Mouse (Mus musculus): Measurements from ENCODE around the gene S100pbp. TPM values are rescaled to one million over a fixed set of nuclear protein-coding genes. Genes with fewer than 3 reads are reported as not detected.
"Not testable (repeated sequence)": the region's sequence is repeated elsewhere in the genome, so short reads cannot be mapped to it uniquely, and the experiment has no call there.

Gene S100pbp
- total RNA-seq, 2 experiments from 2014 or later = 8.1 to 29.8 TPM

DNA sequence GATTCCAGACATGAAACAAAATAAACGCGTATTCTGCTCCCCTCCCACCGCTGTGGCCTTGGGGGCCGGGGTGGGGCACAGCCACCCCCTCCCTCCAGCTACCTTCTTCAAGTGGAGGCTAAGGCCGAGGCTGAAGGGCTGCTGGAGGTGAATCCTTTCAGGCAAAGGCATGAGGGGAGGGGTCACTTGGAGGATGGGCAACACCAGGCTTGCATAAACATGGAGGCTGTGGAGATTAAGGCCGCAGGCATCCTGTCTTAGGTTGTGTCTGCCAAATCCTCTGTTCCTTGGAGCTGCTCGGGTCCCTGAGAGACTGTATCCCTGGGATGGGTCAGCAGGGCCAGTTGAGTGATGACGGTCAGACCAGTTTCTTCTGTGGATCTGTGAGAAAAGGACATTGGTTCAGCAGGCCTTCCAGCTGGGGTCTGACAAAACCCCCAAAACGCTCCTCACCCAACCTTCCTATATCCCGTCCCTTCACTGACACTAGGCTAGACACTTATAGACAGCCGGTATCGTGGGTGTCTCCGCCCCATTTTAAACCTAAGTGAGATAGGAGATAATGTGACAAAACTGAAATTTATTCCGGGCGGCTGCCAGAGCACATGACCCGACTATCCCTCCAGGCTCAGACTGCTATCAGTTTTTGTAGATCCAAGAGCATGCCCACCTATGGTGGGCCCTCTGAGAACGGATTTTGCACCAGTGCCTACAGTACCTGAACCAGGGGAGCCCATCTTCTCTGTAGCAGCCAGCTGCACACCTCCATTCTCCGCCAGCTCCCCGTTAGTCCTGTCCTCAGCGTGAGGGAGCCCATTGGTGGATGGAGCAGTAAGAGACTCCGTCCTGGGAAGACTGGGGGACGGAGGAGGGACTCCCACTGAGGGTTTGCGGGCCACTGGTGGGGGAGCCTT lies 31.8 kb upstream of the S100pbp start:
- ATAC-seq (replicated peaks; ENCODE audit: low FRiP score, poor library complexity, severe bottlenecking) = no peak

DNA sequence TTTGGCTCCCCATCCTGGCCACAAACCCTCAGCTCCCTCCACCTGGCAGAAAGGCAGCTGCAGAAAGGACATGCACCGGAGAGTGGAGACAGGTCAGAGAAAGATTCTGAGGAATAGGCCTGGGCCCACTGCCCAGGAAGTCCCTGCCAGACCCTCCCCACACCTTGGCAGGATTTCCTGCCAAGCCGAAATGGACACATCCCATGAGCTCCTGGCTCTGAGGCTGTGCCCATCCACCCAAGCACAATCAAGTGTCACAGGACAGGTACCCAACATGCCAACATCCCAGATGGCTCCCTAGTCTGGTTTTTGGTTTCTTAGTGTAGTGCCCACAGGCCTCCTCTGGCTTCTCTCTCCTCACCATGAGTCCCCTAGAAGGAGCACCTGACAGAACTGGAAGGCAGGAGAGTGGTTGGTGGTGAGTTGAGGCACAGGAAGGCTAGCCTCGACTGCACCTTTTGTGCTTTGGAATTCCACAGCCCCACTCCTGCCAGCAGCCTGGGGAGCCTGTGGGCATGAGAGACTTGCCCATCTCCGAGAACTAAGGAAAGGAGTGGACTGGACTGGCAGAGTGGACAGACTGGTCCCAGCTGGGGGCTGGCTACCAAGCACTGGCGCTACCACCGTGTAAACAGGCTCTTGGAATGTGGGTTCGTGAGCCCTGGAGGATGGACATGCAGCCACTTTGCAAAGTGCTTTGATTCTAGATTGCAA lies 31.0 kb upstream of the S100pbp start:
- ATAC-seq (replicated peaks; ENCODE audit: low FRiP score, poor library complexity, severe bottlenecking) = no peak

DNA sequence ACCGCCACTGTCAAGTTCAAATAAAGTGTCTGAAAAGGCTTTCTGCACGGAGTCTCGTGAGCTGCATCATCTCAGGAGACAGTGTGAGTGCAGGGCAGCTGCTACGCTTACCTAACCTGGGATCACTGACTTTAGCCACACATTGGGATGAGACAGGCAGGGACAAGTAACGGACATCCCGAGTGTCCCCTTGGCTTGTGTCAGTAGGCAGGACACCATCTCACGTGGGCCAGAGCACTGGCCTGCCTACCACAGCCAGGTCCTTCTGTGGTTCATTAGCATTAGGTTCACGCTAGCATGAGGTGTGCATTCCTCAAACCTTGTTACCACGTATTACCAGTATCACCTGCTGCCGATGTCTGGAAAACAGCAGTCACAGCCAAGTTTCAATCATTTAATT lies 29.7 kb upstream of the S100pbp start:
- ATAC-seq (replicated peaks; ENCODE audit: low FRiP score, poor library complexity, severe bottlenecking) = no peak

DNA sequence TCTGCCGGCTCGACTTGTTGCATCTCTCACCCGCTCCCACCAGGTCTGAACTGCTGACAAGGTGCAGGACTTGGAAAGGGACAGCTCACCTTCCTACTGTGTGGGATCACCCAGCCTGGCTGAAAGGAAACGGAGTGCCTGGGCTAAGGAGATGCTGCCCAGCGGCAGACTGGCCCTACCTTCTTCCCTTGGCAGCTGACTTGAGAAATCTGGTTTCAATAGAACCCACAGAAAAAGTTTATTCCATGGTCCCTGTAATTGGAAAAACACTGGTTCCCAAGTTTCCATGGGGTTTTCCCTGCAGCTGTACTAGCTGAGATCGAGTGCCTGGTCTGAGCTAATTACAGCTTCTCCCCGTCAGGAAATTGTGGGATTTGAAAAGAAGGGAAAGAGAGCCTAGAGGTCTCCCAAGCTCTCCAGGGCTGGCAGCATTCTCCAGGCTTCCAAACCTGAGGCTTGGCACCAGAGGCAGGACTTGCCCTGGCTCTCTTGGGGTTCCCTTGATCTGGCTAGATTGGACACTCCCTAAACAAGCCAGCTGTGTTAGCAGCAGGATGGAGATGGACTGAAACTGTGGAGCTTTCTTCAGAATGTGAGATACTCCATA lies 29.1 kb upstream of the S100pbp start:
- ATAC-seq (replicated peaks; ENCODE audit: low FRiP score, poor library complexity, severe bottlenecking) = no peak

DNA sequence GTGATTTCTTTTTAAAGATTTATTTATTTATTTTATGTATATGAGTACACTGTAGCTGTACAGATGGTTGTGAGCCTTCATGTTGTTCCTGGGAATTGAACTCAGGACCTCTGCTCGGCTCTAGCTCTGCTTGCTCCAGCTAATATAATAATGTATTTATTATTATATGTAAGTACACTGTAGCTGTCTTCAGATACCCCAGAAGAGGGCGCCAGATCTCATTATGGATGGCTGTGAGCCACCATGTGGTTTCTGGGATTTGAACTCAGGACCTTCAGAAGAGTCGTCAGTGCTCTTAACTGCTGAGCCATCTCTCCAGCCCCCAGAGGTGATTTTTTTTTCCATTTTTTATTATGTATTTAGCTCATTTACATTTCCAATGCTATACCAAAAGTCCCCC lies 23.0 kb upstream of the S100pbp start:
- ATAC-seq (replicated peaks; ENCODE audit: low FRiP score, poor library complexity, severe bottlenecking) = not testable (repeated sequence)

DNA sequence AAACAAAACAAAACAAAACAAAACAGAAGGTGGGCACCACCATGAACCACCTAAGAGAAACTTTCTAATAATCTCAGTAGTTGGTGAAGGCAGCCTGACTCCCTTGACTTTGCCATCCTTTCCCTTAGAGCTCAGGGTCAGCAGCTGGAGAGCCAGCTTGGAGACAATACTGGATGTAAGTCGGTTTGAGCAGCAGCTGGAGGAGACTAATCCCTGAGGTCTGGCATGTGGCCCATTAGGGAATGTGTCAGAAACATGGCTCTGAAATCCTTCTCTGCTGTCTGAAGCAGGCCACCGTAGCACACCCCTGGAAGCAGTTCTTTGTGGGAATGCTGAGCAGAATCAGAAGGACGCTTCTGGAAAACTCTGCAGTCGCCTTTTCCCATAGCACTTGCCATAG lies 21.9 kb upstream of the S100pbp start:
- no peak for ATAC-seq (replicated peaks; ENCODE audit: low FRiP score, poor library complexity, severe bottlenecking)

DNA sequence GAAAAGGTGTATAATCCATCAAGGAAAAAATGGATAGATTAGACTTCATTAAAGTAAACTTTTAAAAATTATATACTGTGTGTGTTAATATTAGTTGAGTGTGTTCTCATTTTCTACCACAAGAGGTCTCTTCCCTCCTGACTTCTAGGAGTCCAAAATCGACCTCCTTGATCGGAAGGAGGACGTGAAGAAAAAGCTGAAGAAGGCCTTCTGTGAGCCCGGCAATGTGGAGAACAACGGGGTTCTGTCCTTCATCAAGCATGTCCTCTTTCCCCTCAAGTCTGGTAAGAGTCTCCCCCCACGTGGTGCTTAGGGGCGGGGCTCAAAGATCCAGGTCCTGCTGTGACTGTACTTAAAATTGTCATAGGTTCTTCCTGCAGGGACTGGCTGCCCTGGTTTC lies 20.0 kb upstream of the S100pbp start:
- no peak for ATAC-seq (replicated peaks; ENCODE audit: low FRiP score, poor library complexity, severe bottlenecking)

DNA sequence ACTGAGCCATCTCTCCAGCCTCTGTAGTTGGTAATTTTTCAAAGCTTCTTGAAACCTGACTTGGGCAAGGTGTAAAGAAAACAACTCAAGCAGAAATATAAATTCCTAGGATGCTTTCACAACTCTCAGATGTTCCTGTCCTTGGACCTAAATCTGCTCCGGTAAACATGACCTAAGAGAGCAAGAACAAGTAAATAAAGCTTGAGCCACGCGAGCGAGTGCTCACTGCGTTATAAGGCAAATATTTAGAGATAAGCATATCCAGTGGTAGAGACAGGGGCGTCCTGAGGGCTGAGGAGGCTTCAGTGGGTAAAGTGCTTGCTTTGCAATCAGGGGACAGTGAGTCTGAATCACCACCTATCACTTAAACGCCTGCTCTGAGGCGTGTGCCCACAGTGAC lies 17.3 kb upstream of the S100pbp start:
- ATAC-seq (replicated peaks; ENCODE audit: low FRiP score, poor library complexity, severe bottlenecking) = no peak

DNA sequence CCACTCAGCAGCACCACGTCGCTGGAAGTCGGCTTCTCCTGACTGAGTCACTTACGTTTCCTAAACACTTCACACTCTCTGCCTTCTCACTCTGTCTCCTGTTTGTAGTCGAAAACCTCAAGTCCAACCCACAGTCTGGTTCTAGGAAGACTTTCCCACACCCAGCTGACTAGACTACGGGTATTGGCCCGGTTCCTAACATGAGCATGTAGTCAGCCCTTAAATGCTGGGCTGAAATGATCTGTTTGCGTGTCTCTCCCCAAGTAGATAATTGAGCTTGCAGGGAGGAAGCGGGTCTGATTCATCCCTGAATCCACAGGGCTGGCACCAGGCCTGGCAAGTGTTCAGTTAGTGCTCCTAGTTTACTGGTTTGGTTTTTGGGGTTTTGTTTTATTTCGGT lies 15.1 kb upstream of the S100pbp start:
- ATAC-seq (replicated peaks; ENCODE audit: low FRiP score, poor library complexity, severe bottlenecking) = no peak

DNA sequence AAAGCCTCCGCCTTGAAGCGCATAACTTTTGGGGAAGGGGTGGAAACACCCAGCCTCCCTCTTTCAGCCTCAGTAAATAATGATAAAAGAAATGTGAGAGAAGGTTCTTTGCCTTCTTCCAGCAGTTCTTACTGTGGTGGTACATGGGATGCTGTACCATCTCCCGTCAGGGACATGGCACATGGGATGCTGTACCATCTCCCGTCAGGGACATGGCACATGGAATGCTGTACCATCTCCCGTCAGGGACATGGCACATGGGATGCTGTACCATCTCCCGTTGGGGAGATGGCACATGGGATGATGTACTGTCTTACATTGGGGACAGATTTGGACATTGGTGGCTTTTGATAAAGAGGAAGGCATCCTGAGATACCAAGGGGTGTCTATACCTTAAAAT lies 8.0 kb upstream of the S100pbp start:
- ATAC-seq (replicated peaks; ENCODE audit: low FRiP score, poor library complexity, severe bottlenecking) = no peak

DNA sequence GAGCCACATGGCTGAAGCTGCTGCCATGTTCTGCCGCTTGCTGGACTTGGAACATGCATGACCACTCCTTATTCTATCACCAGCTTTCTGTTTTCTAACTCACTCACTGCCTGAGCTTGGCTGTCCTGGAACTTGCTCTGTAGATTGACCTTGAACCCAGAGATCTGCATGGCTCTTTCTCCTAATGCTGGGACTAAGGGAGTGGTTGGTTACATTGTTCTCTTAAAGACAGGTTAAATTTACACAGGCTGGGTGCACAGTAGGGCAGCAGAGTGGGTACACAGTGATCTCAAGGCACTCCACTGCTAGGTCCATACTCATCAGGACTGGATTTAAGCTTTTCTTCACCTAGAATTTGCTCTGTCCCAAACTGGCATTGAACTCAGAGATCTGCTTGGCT lies 4.8 kb upstream of the S100pbp start:
- ATAC-seq (replicated peaks; ENCODE audit: low FRiP score, poor library complexity, severe bottlenecking) = no peak

DNA sequence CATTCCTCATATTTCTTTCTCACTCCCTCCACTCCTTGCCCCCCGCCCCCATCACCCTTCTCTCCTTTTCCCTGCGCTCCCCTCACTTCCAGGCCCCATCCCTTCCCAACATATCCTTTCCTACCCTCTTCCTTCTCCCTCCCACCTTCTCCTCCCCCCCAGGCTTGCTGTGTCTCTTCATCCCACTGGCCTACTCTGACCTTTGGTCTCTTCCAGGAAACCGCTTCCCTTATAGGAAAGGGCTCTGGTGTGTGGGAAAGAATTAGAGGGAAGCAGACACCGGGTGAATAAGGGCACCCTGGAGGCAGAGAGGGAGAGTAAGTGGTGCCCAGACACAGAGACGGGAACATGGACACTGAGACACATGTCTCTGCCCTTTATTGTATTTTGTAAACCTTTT lies 2.2 kb upstream of the S100pbp start:
- no peak for ATAC-seq (replicated peaks; ENCODE audit: low FRiP score, poor library complexity, severe bottlenecking)

DNA sequence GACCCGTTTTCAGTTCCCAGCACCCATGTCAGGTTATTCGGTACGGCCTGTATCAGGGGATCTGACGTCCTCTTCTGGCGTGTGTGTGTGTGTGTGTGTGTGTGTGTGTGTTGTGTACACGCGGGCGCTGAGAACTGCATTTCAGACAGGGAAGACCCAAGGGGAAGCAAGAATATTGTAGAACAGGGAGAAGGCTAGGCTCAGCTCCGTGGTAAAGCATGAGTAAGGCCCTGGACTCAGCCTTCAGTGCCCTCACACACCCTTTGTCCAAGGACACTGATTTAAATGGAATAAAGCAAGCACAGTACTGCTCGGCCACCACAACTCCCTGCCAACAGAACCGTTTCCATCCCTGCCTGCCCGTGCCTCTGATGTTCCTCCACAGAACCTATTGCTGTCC lies 1.0 kb upstream of the S100pbp start:
- 0 out of 2 replicates have a peak, but pooled peaks have one; percentile 2 for ATAC-seq (replicated peaks; ENCODE audit: low FRiP score, poor library complexity, severe bottlenecking)

DNA sequence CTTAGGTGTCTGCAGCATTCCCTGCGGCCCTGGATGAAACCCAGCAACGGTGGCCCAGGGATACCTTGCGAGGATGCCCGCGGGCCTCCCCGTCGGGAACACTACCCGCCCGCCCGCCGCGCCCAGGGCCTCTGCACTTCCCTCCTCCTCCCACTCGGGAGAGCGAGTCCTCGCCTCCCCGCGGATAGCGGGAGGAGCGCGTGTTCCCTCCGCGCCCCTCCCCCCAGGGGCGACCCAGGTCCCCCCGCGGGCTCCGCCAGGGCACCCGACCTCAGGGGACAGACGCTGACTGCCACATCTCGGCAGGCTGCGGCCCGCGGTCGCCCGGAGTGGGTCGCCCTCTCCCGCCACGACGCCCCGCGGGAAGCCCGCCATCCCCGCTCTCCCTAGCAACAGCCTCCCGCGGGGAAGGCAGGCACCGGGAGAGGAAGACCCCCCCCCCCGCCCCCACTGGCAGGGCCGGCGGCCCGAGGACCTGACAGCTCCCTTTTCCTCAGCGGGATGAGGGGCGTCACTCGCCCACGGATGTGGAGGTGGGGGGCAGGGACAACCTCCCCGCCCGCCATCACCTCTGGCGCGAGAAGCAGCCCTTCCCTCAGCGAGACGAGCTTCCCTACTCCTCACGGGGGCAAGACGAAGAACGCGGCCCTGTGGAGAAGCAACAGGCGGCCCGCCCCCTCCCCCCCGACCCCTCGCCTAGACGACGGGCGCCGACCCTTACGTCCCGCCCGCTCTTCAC lies 555 bp downstream of the S100pbp start:
- ATAC-seq (replicated peaks; ENCODE audit: low FRiP score, poor library complexity, severe bottlenecking) = peak; percentile 37; the same call in 1 of the 2 replicates

DNA sequence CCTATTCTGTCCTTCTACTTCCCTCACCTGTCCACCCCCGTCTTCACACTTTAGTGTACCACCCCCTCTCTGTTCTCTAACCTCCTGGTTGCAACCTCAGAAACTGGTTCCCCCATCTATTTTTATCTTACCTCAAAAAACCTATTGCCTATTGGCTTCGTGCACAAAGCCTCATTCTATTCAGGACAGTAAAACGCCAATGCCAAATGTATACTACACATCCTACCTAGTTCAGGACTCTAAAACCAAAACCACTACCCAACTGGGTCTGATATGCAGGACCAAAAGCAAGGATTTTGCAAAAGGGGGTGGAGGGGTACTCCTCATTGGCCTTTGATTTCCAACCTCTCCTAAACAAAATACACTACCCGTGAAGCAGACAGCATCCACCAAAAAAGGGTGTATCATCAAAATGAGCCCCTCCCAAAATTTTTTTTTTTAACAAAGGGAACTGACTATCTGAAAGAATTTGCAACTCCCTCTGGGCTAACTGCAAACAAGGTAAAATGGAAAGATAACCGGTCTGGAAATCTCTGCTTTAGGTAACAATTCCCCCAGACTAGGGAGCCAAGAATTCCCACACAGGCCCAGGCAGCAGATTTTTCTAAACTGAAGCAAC lies 1.4 kb downstream of the S100pbp start:
- ATAC-seq (replicated peaks; ENCODE audit: low FRiP score, poor library complexity, severe bottlenecking) = no peak

DNA sequence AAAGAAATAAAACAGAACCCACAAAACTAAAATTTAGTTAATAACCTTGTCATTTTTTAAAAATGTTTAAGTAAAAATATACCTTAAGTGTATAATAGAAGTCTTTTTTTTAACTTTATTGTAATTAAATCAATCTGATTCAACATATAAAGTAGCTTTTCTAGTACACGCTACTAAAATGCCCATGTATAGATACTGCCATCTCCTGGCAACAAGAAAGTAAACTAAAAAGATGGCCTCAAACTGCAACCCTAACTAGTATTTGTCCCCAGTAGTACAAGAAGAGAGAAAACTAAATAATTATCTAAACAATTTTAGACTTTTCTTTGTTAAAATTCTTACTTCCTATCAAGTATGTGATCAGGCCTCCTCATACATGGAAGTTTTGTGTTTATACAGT lies 10.0 kb downstream of the S100pbp start:
- ATAC-seq (replicated peaks; ENCODE audit: low FRiP score, poor library complexity, severe bottlenecking) = no peak

DNA sequence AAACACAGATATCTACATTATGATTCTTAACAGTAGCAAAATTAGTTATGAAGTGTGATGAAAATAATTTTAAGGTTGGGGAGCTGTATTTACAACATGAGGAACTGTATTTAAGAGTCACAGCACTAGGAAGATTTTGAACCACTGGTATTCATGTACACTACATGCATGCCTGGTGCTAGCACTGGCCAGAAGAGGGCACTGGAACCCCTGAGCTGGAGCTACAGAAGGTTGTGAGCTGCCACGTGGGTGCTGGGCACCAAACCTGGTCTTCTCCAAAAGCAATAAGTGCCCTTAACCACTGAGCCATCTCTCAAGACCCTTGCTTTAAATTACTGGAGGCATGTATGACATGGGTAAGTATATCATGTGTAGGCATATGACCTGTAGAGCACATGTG lies 17.0 kb downstream of the S100pbp start:
- no peak for ATAC-seq (replicated peaks; ENCODE audit: low FRiP score, poor library complexity, severe bottlenecking)

DNA sequence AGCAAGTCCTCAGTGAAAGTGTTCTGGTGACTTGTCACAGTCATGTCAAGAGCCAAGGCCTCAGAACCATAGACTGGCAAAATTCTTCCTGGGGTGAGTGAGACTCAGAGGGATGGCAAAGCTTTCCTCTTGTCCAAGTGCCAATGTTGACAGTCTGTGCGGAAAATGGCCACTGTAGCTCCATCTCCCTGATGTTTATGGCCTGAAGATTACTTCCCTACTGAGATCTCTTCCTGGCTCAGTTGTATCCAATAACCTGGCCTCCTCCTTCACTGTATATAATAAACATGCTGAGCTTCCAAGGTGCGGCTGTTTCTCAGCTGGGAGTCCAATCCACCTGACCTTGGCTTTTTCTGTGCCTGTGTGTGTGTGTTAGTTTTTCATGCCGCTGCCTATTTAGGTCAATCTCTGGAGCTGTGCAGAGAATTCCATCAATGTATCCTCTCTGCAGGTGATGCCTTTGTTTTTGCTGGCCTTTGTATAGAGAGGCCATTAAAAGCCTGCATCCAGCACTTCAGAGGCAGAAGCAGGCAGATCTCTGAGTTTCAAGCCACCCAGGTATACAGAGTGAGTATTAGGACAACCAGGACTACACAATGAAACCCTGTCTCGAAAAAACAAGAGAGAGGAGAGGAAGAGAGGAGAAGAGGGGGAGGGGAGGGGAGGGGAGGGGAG lies 27.8 kb downstream of the S100pbp start:
- ATAC-seq (replicated peaks; ENCODE audit: low FRiP score, poor library complexity, severe bottlenecking) = no peak

DNA sequence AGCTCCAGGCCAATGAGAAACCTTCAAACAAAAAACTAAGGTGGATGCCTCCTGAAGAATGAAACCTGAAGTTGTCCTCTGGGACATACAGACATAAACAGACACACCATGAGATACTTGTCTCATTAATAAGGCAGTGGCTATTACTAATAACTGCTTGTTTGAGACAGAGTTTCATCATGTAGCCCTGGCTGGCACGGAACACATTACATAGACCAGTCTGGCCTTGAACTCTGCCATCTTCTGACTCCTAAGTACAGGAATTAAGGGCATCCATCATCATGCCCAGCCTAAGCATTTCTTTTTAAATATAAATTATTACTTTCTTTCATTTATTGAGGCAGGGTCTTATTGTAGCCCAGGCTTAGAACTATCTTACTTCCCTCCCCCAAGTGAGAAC lies 28.5 kb downstream of the S100pbp start:
- ATAC-seq (replicated peaks; ENCODE audit: low FRiP score, poor library complexity, severe bottlenecking) = no peak

All from erythroid progenitor cell, adult 5-6 weeks (primary cell).